Mouse (Mus musculus) thymus, postnatal 10 days (tissue): ENCODE results near the gene Baiap2l1.
"Not testable (repeated sequence)": the region's sequence is repeated elsewhere in the genome, so short reads cannot be mapped to it uniquely, and the experiment has no call there.

Experiments used
- DNase-seq, 2 experiments: peaks; one replicate each; pipeline ENCODE4 v3.0.0; 2021; ENCODE audit warnings: low spot score in 2 of 2

The Baiap2l1 gene

DNA sequence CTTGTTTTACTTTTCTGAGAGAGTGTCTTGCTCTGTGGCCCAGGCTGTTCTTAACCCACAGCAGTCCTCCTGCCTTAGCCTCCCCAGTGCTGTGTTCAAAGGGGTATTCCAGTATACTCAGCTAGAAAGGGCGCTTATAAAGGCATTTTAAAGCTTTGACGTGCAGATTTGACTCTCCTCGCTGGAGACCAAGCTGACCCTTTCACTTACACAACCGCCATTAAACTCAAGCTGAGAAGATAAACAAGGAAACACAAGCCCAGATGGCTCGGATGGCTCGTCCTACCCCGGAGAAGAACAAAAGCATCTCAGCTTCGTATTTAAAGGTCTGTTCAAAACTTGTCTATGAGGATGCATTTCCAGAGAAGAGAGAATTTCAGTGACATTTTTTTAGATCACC lies 6.7 kb downstream of the Baiap2l1 start:
- no peak for DNase-seq

DNA sequence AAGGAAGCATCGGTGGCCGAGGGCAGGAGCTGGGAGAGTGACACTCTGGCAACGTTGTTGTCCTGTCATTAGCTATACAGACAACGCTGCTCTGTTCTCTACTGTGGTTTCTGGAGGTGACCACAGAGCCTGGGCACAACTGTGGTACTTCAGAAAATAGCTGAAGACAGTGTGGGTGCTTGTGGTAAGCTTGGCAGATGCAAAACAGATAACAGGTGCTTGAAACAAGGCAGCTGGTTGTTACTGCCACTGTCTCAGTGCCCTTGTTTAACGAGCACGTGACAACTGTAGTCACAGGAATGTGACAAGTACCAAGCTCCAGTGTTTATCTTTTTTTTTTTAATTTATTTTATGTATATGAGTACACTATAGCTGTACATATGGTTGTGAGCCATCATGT lies 13.3 kb downstream of the Baiap2l1 start:
- no peak for DNase-seq

- DNase-seq = no peak
Observed at GRCm38 (mm10) chr5:144341085-144341484, 16.8 kb downstream of the Baiap2l1 start.

DNA sequence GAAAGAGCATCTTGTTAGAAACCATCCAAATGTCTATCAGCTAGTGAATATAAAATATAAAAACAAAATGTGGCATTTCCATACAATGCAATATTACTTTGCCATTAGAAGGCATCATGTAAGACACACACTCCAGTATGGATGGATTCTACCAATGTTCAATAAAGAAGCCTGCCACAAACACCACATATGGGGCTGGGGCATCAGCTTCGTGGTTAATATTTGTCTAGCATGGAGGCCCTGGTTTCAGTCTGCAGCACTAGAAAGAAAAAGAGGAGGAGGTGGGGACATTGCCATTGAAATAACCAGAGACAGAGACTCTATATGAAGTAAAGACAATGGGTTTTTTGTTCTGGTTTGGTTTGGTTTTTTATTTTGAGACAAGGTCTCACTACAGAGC lies 19.1 kb downstream of the Baiap2l1 start:
- no peak for DNase-seq

GRCm38 (mm10) chr5:144335357-144335756 lies 22.6 kb downstream of the Baiap2l1 start:
- DNase-seq = not testable (repeated sequence)

GRCm38 (mm10) chr5:144334010-144334409 lies 23.9 kb downstream of the Baiap2l1 start:
- no peak for DNase-seq

- no peak for DNase-seq
Observed at GRCm38 (mm10) chr5:144322717-144323116, 35.2 kb downstream of the Baiap2l1 start.

DNA sequence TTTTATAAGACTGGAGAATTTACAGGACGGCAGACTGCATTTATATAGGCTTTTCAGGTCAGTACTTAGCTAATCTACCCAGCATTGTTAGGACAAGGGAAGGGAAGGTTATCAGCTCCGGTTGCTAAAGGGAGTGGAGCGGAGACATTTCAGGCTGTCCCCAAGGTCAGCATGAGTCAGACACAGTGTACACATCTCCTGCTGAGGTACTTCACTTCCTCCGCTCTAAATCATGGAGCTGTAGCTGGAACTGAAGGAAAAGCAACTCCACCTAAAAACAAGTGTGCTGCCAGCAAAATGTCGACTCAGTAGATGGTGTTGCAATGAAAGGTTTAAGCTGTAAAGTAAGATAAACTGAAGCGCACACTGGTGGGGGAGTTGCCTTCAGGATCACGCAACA lies 36.2 kb downstream of the Baiap2l1 start:
- DNase-seq = no peak

GRCm38 (mm10) chr5:144318286-144318685 lies 39.6 kb downstream of the Baiap2l1 start:
- no peak for DNase-seq

- no peak for DNase-seq
Observed at GRCm38 (mm10) chr5:144317426-144317825, 40.5 kb downstream of the Baiap2l1 start.

- no peak for DNase-seq
Observed at GRCm38 (mm10) chr5:144316442-144316841, 41.5 kb downstream of the Baiap2l1 start.

DNA sequence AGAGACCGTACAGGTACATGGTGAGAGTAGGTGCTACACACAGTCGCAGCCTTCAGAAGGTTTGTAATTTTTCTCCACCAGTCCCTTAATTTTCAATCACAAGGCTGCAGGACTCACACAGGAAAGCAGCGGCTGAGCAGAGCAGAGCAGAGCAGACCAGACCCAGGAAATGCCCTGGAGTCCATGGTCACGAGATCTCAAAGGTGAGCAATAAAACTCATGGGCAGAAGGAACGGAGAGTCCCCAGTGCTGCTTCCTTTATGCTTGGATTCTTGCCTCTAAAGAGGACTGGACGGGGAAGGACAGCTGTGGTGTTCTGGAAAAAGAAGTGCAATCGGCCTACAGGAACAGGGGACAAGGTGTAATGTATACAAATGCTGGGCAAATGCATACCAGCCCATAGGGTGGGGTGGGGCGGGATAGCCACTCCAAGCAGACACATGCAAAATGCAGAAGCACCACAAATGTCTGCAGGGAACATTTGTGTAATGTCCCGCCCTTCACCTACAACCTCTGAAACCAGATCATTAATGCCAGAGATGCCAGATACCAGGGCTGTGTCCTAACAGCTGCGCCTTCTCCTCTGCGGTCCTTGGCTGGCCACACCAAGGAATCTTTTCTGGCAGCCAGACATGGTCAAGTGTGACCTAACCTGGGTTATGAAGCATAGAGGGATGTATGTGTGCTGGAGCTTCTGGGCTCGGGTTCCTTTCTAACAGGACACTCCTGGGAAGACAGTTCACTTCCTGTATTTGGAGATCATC lies 43.0 kb downstream of the Baiap2l1 start:
- DNase-seq = no peak

DNA sequence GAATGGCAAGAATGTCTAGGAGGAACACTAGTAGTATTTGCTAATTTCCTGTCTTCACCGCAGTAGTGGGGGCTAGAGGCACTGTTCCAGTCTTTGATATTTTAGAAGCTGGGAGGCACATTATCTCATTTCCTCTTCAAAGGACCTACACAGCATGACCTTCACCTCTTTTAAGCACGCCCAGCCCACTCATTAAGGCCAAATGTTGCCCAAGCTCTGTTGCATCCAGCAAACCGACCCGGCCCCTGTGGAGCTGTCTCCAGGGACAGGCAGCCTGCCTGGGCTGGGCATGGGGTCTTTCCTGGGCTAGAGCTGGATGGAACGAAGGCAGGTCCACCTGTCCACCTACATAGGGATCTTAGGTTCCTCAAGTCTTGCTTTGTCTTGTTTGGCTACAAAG lies 44.6 kb downstream of the Baiap2l1 start:
- DNase-seq = no peak

- DNase-seq = no peak
Observed at GRCm38 (mm10) chr5:144312183-144312582, 45.7 kb downstream of the Baiap2l1 start.

DNA sequence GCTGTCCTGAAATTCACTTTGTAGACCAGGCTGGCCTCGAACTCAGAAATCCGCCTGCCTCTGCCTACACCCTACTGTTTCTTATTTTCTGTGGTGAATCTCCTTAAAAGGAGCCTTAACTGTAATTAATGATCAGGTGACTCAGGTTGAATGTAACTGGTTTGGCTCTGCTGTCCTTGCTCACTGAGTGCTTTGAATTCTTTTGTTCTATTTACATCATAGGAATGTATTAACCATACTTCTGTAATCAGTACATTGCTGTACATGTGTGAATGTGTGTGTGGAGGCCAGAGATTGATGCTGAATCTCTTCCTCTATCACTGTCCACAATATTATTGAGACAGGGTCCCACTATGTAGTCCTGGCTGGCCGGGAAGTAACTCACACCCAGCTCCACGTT lies 49.0 kb downstream of the Baiap2l1 start:
- DNase-seq = no peak

GRCm38 (mm10) chr5:144303071-144303470 lies 54.8 kb downstream of the Baiap2l1 start:
- DNase-seq = no peak

- DNase-seq = no peak
Observed at GRCm38 (mm10) chr5:144296090-144296604, 61.8 kb downstream of the Baiap2l1 start.

GRCm38 (mm10) chr5:144295357-144295756 lies 62.6 kb downstream of the Baiap2l1 start:
- no peak for DNase-seq

- DNase-seq = no peak
Observed at GRCm38 (mm10) chr5:144294908-144295307, 63.0 kb downstream of the Baiap2l1 start.

DNA sequence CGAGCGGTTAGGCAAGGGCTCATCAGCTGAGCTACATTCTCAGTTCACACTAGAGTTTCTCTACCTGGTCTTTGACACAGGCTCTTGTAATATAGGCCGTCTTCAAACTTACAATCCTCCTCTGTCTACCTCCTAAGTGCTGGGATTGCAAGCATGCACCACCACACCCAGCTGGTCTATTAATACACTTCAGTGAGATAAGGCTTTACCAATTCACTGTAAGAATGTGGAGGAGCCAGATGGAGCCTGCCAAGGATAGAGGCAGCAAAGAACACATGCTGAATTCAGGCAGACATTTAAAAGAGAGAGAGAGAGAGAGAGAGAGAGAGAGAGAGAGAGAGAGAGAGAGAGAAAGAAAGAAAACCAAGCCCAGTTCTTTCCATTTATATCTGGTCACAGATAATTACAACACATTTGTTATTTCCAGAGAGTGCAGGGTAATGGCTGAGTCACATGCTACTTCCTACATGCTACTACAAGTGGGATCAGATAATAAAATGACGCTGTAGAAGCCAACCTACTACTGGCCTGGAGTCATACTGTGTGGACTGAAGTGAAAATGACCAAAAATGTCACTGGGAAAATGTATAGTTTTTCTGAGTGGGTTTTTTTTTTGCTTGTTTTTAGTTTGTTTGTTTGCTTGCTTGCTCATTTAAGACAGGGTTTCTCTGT lies 68.0 kb downstream of the Baiap2l1 start:
- no peak for DNase-seq

- DNase-seq = no peak
Observed at GRCm38 (mm10) chr5:144288391-144288790, 69.5 kb downstream of the Baiap2l1 start.

DNA sequence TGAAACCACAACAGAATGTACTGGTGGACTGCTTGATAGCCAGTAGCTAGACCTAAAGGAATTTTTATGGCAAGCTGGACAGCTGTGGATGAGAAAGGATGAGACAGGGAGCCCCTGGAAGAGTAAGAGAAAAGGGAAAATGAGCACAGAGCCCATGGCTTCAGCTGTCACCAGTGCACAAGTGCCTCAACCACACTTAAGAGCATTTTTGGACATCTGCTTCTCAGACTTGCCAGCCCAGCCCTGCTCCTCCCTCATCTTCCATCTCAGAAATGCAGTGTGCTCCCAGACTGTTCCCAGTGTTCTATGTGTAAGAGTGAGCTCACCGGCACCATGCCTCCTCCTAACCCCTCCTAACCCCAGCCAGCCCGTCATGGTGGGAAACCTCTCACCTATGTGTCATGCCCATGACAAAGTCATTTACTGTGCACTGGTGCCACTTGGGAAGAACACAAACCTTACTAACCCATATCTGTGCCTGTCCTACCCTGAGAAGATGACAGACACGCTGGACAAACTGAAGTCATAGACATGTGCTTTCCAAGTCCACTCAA lies 70.6 kb downstream of the Baiap2l1 start:
- DNase-seq = no peak
